Mouse (Mus musculus) thymus, postnatal 10 days (tissue): ENCODE data around the gene Rufy4.

Source experiments
- DNase-seq, 2 experiments: peaks; one replicate each; pipeline ENCODE4 v3.0.0; 2021; ENCODE audit warnings: low spot score in 2 of 2

Gene Rufy4

GRCm38 (mm10) chr1:74124991-74125552 lies at the start of gene Rufy4:
Gene Rufy4 (plus strand): TSS chr1:74125541.
- DNase-seq, result peak; percentile 74 to 83

GRCm38 (mm10) chr1:74076230-74076629 lies 49.1 kb upstream of the Rufy4 start:
- DNase-seq, result no peak

- DNase-seq, result peak; percentile 60 to 77
These were observed 48.0 kb upstream of the Rufy4 start for GRCm38 (mm10) chr1:74077353-74077752.

GRCm38 (mm10) chr1:74081573-74081989 lies 43.8 kb upstream of the Rufy4 start:
- DNase-seq, result no peak

- peak in 1 of 2 experiments; percentile 58 for DNase-seq
These were observed 42.4 kb upstream of the Rufy4 start for GRCm38 (mm10) chr1:74082841-74083463.

GRCm38 (mm10) chr1:74084065-74084705 lies 41.2 kb upstream of the Rufy4 start:
- no peak for DNase-seq

GRCm38 (mm10) chr1:74084752-74085151 lies 40.6 kb upstream of the Rufy4 start:
- no peak for DNase-seq

- no peak for DNase-seq
These were observed 39.8 kb upstream of the Rufy4 start for GRCm38 (mm10) chr1:74085566-74085965.

- no peak for DNase-seq
These were observed 36.8 kb upstream of the Rufy4 start for GRCm38 (mm10) chr1:74088569-74088968.

GRCm38 (mm10) chr1:74090329-74090728 lies 35.0 kb upstream of the Rufy4 start:
- DNase-seq, result no peak

GRCm38 (mm10) chr1:74091138-74091537 lies 34.2 kb upstream of the Rufy4 start:
- DNase-seq, result no peak

GRCm38 (mm10) chr1:74091611-74092224 lies 33.6 kb upstream of the Rufy4 start:
- DNase-seq, result no peak

- DNase-seq, result no peak
These were observed 33.1 kb upstream of the Rufy4 start for GRCm38 (mm10) chr1:74092242-74092641.

- DNase-seq, result no peak
These were observed 31.9 kb upstream of the Rufy4 start for GRCm38 (mm10) chr1:74093447-74093846.

- no peak for DNase-seq
These were observed 30.7 kb upstream of the Rufy4 start for GRCm38 (mm10) chr1:74094497-74095270.

- DNase-seq, result no peak
These were observed 30.0 kb upstream of the Rufy4 start for GRCm38 (mm10) chr1:74095296-74095695.

- no peak for DNase-seq
These were observed 29.6 kb upstream of the Rufy4 start for GRCm38 (mm10) chr1:74095728-74096127.

GRCm38 (mm10) chr1:74098004-74099000 lies 27.0 kb upstream of the Rufy4 start:
- DNase-seq, result peak; percentile 14 to 51

GRCm38 (mm10) chr1:74099001-74099435 lies 26.3 kb upstream of the Rufy4 start:
- no peak for DNase-seq

GRCm38 (mm10) chr1:74103654-74104353 lies 21.5 kb upstream of the Rufy4 start:
- DNase-seq, result no peak
